Mouse (Mus musculus) olfactory bulb, adult 2 months (tissue): Measurements from ENCODE around the gene Sox6.

Experiments
- CTCF ChIP-seq: fragments of 200-500 bp; IDR thresholded peaks from 2 replicates; pipeline ENCODE4 v1.5.1; 2012; ENCODE audit warnings: low read depth, mild to moderate bottlenecking, low read length, moderate library complexity; ENCODE audit not compliant: insufficient read depth
- POLR2A ChIP-seq: fragments of 200-500 bp; IDR thresholded peaks from 2 replicates; pipeline ENCODE4 v1.6.1; 2012; ENCODE audit warnings: mild to moderate bottlenecking, low read depth, low read length, moderate library complexity; ENCODE audit not compliant: insufficient read depth

DNA sequence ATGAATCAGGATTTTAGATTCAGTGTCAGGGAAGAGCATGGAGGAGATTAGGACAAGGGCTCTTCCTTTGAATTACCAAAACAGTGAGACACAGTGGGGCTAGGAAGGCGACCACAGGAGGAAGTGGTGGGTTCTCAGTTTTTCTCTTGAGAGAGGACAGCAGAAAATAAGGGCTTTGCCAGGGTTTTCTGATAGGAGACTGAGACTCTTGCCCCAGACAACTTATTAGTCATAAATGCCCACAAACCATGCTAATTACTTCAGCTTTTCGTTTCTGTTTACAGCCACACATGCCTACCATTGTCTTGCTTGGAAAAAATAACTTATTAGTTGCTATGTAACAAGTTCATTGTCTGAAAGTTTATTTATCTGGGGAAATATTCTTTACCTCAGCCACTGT lies 507.4 kb downstream of the Sox6 start:
- TF ChIP-seq CTCF (no peak), POLR2A (no peak)
